Mouse (Mus musculus): ENCODE measurements around the gene Micu1. TPM values are rescaled to one million over a fixed set of nuclear protein-coding genes. Genes with fewer than 3 reads are reported as not detected.

Micu1 gene
- polyA plus RNA-seq, 1 experiment, result 74.1 TPM

GRCm38 (mm10) chr10:59743969-59744368, 41.7 kb downstream of the Micu1 start:
- Histone ChIP-seq H3K4me3 (ENCODE audit: insufficient read depth, low read length) (no peak overlapping the region), H3K27ac (ENCODE audit: insufficient read depth, low read length) (no peak overlapping the region), H3K4me1 (ENCODE audit: control insufficient read depth, insufficient read depth, low read length) (peaks cover 3% of the 10 kb centered on the region; the same call in 1 of the 2 replicates)
- TF ChIP-seq POLR2A (IDR thresholded peaks at IDR 0.05; ENCODE audit: low read depth, low read length), result no peak
- TF ChIP-seq CTCF (IDR thresholded peaks at IDR 0.05; ENCODE audit: borderline replicate concordance, insufficient read depth, low read length), result no peak

GRCm38 (mm10) chr10:59747334-59747733, 45.1 kb downstream of the Micu1 start:
- TF ChIP-seq POLR2A (IDR thresholded peaks at IDR 0.05; ENCODE audit: low read depth, low read length), result no peak
- no peak for TF ChIP-seq CTCF (IDR thresholded peaks at IDR 0.05; ENCODE audit: borderline replicate concordance, insufficient read depth, low read length)
- H3K27ac ChIP-seq (ENCODE audit: insufficient read depth, low read length), result no peak overlapping the region
- H3K4me1 ChIP-seq (ENCODE audit: control insufficient read depth, insufficient read depth, low read length), result no peaks in the 10 kb centered on the region
- no peak overlapping the region for H3K4me3 ChIP-seq (ENCODE audit: insufficient read depth, low read length)

- TF ChIP-seq CTCF (IDR thresholded peaks at IDR 0.05; ENCODE audit: borderline replicate concordance, insufficient read depth, low read length) (no peak), POLR2A (IDR thresholded peaks at IDR 0.05; ENCODE audit: low read depth, low read length) (no peak)
- H3K4me1 ChIP-seq (ENCODE audit: control insufficient read depth, insufficient read depth, low read length), result no peaks in the 10 kb centered on the region
- no peak overlapping the region for H3K4me3 ChIP-seq (ENCODE audit: insufficient read depth, low read length)
- no peak overlapping the region for H3K27ac ChIP-seq (ENCODE audit: insufficient read depth, low read length)
Observed at GRCm38 (mm10) chr10:59748699-59749200, 46.5 kb downstream of the Micu1 start.

GRCm38 (mm10) chr10:59753538-59754069, 51.3 kb downstream of the Micu1 start:
- Histone ChIP-seq H3K4me3 (ENCODE audit: insufficient read depth, low read length) (no peak overlapping the region), H3K27ac (ENCODE audit: insufficient read depth, low read length) (no peak overlapping the region), H3K4me1 (ENCODE audit: control insufficient read depth, insufficient read depth, low read length) (peaks cover 10% of the 10 kb centered on the region)
- TF ChIP-seq POLR2A (IDR thresholded peaks at IDR 0.05; ENCODE audit: low read depth, low read length) (no peak), CTCF (IDR thresholded peaks at IDR 0.05; ENCODE audit: borderline replicate concordance, insufficient read depth, low read length) (no peak)

DNA sequence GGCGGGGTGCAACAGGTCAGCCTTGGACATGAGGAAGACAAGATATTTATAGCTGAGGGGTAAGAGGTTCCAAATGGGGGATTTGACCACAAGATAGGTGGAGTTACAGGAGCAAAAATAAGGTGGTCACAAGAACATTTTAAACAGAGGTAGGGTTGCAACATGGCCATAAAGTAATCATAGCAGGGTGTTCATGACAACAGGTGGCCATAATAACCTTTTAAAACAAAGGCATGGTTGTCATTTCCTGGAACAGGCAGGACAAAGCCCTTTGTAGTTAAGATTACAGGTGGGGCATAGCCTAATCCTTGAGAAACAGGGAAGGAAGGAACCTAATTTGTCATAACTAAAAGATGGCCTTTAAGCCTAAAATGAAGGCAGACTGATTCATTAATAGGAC, 51.8 kb downstream of the Micu1 start:
- H3K27ac ChIP-seq (ENCODE audit: insufficient read depth, low read length), result no peak overlapping the region
- no peak for TF ChIP-seq POLR2A (IDR thresholded peaks at IDR 0.05; ENCODE audit: low read depth, low read length)
- TF ChIP-seq CTCF (IDR thresholded peaks at IDR 0.05; ENCODE audit: borderline replicate concordance, insufficient read depth, low read length), result no peak
- H3K4me3 ChIP-seq (ENCODE audit: insufficient read depth, low read length), result no peak overlapping the region
- H3K4me1 ChIP-seq (ENCODE audit: control insufficient read depth, insufficient read depth, low read length), result peaks cover 10% of the 10 kb centered on the region

DNA sequence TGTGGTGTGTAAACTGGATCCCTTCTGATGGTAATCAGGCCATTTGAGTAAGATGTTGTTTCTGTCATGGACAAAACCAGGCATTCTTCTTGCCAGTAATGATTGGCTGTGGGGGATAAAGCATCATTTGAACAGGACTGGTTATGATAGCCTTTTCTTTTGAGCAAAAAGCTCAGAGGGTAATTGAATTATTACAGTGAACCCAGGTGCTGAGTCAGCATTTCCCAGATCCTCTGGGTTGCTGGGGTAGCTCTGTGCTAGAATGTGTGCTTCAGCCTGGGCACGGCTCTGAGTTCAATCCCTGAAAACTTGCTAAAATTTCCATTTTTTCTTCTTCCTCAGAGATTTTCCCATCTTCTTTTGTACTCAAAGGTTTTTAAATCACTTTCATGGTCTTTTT, 52.6 kb downstream of the Micu1 start:
- no peak overlapping the region for H3K4me3 ChIP-seq (ENCODE audit: insufficient read depth, low read length)
- no peak for TF ChIP-seq CTCF (IDR thresholded peaks at IDR 0.05; ENCODE audit: borderline replicate concordance, insufficient read depth, low read length)
- TF ChIP-seq POLR2A (IDR thresholded peaks at IDR 0.05; ENCODE audit: low read depth, low read length), result no peak
- peaks cover 10% of the 10 kb centered on the region for H3K4me1 ChIP-seq (ENCODE audit: control insufficient read depth, insufficient read depth, low read length)
- no peak overlapping the region for H3K27ac ChIP-seq (ENCODE audit: insufficient read depth, low read length)

GRCm38 (mm10) chr10:59755681-59756080, 53.4 kb downstream of the Micu1 start:
- Histone ChIP-seq H3K4me1 (ENCODE audit: control insufficient read depth, insufficient read depth, low read length) (peaks cover 10% of the 10 kb centered on the region), H3K4me3 (ENCODE audit: insufficient read depth, low read length) (0 out of 2 replicates have a peak overlapping the region, but pooled peaks have one; percentile 15), H3K27ac (ENCODE audit: insufficient read depth, low read length) (peak overlapping the region; percentile 79)
- TF ChIP-seq CTCF (IDR thresholded peaks at IDR 0.05; ENCODE audit: borderline replicate concordance, insufficient read depth, low read length) (no peak), POLR2A (IDR thresholded peaks at IDR 0.05; ENCODE audit: low read depth, low read length) (no peak)

DNA sequence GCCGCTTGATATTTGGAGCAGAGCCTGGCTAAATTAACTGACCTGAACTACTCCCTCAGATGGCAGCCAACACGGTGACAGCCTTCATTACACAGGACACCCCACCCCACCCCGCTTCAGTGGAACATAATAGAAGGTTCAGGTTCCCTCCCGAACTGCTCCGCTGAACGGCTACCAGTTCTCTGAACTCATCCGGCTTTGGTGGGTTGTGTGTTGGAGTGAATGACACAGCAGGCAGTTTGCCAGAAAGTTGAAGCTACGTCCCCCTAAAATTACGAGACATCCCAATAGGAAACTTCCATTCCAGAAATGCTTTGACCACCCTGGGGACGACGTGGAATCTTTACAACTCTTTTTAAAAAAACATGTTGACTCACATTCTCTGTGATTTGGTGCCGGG, 53.8 kb downstream of the Micu1 start:
- TF ChIP-seq POLR2A (IDR thresholded peaks at IDR 0.05; ENCODE audit: low read depth, low read length) (no peak), CTCF (IDR thresholded peaks at IDR 0.05; ENCODE audit: borderline replicate concordance, insufficient read depth, low read length) (no peak)
- H3K4me3 ChIP-seq (ENCODE audit: insufficient read depth, low read length), result 0 out of 2 replicates have a peak overlapping the region, but pooled peaks have one; percentile 15
- H3K27ac ChIP-seq (ENCODE audit: insufficient read depth, low read length), result peak overlapping the region; percentile 79
- peaks cover 10% of the 10 kb centered on the region for H3K4me1 ChIP-seq (ENCODE audit: control insufficient read depth, insufficient read depth, low read length)

DNA sequence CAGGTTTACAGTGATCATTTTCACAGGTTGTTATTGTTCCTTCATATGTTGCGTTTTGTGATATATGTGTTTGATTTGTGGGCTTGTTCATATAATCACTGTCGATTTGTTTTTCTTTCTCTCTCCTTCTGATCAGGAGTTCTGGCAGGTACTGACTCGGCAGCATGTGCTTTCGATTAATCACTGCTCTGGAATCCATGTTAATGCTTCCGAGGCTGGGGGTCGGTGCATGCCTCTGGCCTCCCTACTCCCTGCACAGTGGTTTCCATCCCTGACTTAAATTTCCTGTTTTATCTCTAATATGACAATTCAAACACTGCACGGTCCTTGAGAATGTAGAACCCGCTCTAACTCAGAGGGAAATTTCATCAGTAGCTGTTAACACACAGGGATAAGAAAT, 54.3 kb downstream of the Micu1 start:
- TF ChIP-seq POLR2A (IDR thresholded peaks at IDR 0.05; ENCODE audit: low read depth, low read length) (no peak), CTCF (IDR thresholded peaks at IDR 0.05; ENCODE audit: borderline replicate concordance, insufficient read depth, low read length) (no peak)
- H3K27ac ChIP-seq (ENCODE audit: insufficient read depth, low read length), result peak overlapping the region; percentile 79
- H3K4me1 ChIP-seq (ENCODE audit: control insufficient read depth, insufficient read depth, low read length), result peaks cover 10% of the 10 kb centered on the region

DNA sequence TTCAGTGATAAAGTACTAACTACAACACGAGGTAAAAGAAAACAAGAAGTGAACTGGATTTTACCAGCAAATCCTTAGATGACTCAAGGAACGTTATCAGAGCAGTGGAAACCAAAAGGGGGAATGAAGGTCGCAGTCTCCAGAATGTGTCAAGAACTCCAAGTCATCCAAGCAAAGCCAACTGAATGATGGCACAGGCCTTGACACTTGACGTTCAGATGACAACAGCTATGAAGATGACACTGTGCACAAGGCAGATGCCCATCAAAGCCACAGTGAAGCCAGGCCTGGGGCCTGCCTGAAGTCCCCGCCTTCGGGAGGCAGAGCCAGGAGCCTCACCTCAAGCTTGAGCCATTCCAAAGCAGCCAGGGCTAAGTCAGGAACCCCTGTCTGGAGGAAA, 62.5 kb downstream of the Micu1 start:
- TF ChIP-seq CTCF (IDR thresholded peaks at IDR 0.05; ENCODE audit: borderline replicate concordance, insufficient read depth, low read length) (no peak), POLR2A (IDR thresholded peaks at IDR 0.05; ENCODE audit: low read depth, low read length) (no peak)
- no peak overlapping the region for H3K27ac ChIP-seq (ENCODE audit: insufficient read depth, low read length)
- H3K4me1 ChIP-seq (ENCODE audit: control insufficient read depth, insufficient read depth, low read length), result no peaks in the 10 kb centered on the region
- no peak overlapping the region for H3K4me3 ChIP-seq (ENCODE audit: insufficient read depth, low read length)

More for the DNA sequence above, 54.3 kb downstream of the Micu1 start:
- H3K4me3 ChIP-seq (ENCODE audit: insufficient read depth, low read length), result no peak overlapping the region
